Mouse (Mus musculus): ENCODE results near the gene Ppy. TPM values are rescaled to one million over a fixed set of nuclear protein-coding genes. Genes with fewer than 3 reads are reported as not detected.

The Ppy gene
- polyA plus RNA-seq, 2 experiments, result not detected

DNA sequence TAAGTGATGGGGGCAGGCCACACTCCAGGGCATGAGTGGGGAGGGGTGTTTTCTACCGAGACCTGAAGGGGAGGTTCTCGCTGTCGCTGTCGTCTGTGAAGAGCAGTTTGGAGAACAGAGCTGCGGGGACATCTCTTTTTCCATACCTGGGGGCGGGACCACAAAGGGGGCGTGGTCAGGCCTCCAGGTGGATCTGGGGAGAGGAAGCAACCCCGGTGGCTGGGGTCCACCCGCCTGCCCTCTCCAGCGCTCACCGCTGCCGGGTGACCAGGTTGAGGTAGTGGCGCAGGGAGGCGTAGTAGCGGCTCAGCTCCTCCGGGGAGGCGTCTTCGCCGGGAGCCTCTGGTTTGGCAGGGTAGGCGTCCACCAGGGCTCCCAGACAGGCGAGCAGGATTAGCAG is 5.8 kb upstream of the Ppy start:
- WGBS (ENCODE audit: insufficient replicate concordance), result under 1% methylated on average over 21 of the region's 21 CpGs
- no peak overlapping the region for H3K27ac ChIP-seq
- no peak overlapping the region for H3K9ac ChIP-seq (replicated peaks)
- no peak overlapping the region for H3K4me2 ChIP-seq (ENCODE audit: low read depth)
- H3K9me3 ChIP-seq (ENCODE audit: control insufficient read depth, low read length), result no peaks in the 10 kb centered on the region
- ATAC-seq (ENCODE audit: insufficient read depth) (no peak), DNase-seq (ENCODE audit: low read depth in 3 of 3, low spot score in 3 of 3) (no peak)
- H3K27me3 ChIP-seq (ENCODE audit: control insufficient read depth, insufficient read depth, low read length), result peaks cover 54% of the 10 kb centered on the region
- no peak overlapping the region for H3K4me3 ChIP-seq (ENCODE audit: insufficient read depth in 1 of 2, low read depth in 2 of 2, low read length in 2 of 2)
- TF ChIP-seq EP300 (IDR thresholded peaks at IDR 0.05; ENCODE audit: low read depth), result no peak
- TF ChIP-seq CTCF (IDR thresholded peaks at IDR 0.05; ENCODE audit: low read depth), result no peak
- no peaks in the 10 kb centered on the region for H3K36me3 ChIP-seq (replicated peaks; ENCODE audit: control insufficient read depth, insufficient read depth, low read depth)
- H3K4me1 ChIP-seq (replicated peaks; ENCODE audit: control insufficient read depth in 2 of 2, insufficient read depth in 2 of 2, low read length in 1 of 2), result peaks cover 7 to 12% of the 10 kb centered on the region in 2 experiments

DNA sequence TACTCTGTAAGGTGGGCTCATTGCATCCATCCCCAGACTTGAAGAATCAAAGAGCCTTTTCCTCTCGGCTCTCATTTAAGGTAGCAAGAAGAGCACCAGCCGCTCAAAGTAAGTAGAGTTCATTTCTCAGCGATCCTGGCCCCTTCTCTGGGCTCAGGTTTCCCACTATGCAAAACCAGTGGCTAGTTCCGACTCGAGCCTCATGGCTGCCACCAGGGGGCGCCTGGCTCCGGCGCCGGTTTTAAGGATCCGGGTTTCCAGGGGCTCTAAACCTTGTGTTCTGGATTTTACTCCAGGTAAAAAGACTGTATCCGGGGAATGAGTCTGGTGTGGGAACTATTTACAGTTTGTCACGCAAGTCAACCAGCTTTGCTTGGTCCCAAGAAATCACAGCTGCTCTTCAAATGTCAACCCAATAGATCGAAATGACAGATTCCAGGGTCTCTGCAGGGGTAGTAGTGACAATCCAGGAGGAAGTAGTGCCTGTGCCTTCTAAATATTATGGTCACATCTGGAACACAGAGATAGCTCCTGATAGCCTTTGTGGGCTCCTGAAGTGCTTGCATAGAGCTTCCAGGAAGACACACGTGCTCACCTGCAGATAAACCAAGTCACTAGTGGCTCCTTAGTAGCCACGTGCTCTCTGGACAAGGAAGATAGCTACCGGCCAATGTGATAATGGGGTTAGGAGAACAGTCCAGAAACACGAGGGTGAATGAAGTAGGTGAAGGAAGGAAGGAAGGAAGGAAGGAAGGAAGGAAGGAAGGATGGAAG is 1.6 kb upstream of the Ppy start:
- peaks cover 7 to 14% of the 10 kb centered on the region in 2 experiments for H3K4me1 ChIP-seq (replicated peaks; ENCODE audit: control insufficient read depth in 2 of 2, insufficient read depth in 2 of 2, low read length in 1 of 2)
- no peak overlapping the region for H3K9ac ChIP-seq (replicated peaks)
- H3K4me3 ChIP-seq (ENCODE audit: insufficient read depth in 1 of 2, low read depth in 2 of 2, low read length in 2 of 2), result no peak overlapping the region
- H3K4me2 ChIP-seq (ENCODE audit: low read depth), result no peak overlapping the region
- 3% methylated on average over 17 of the region's 17 CpGs for WGBS (ENCODE audit: insufficient replicate concordance)
- TF ChIP-seq CTCF (IDR thresholded peaks at IDR 0.05; ENCODE audit: low read depth) (peak; percentile 93), EP300 (IDR thresholded peaks at IDR 0.05; ENCODE audit: low read depth) (no peak)
- no peaks in the 10 kb centered on the region for H3K9me3 ChIP-seq (ENCODE audit: control insufficient read depth, low read length)
- peak; percentile 54 for ATAC-seq (ENCODE audit: insufficient read depth)
- no peak overlapping the region for H3K27ac ChIP-seq
- H3K27me3 ChIP-seq (ENCODE audit: control insufficient read depth, insufficient read depth, low read length), result peaks cover 48% of the 10 kb centered on the region
- H3K36me3 ChIP-seq (replicated peaks; ENCODE audit: control insufficient read depth, insufficient read depth, low read depth), result no peaks in the 10 kb centered on the region
- DNase-seq (ENCODE audit: low read depth in 3 of 3, low spot score in 3 of 3), result no peak

DNA sequence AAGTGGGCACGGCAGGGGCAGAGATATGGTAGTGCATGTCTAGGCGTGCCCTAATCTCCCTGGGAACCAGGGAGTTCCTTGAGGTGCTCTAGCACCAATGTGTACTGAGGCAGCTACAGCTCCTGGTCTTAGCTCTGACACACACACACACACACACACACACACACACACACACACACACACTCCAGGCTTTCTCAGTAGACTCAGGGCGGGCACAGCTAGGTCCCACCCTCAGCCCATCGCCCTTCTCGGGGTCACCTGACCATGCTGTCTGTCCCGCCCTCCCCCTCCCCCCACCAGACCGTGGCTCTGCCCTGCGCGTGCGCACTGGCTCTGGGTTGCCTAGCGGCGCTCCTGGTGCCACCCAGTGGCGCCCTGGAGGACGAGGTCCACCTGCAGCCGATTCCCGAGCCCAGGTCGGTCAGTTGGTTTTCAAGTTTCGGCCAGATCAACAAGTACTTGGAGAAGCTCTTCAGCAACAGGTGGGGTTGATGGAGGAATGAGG is 4.2 kb downstream of the Ppy start:
- DNase-seq (ENCODE audit: low read depth in 3 of 3, low spot score in 3 of 3) (peak; percentile 74 to 80 (median 78)), ATAC-seq (ENCODE audit: insufficient read depth) (peak; percentile 90)
- Histone ChIP-seq H3K4me3 (ENCODE audit: insufficient read depth in 1 of 2, low read depth in 2 of 2, low read length in 2 of 2) (peak overlapping the region; percentile 35 to 47), H3K9me3 (ENCODE audit: control insufficient read depth, low read length) (no peaks in the 10 kb centered on the region), H3K4me1 (replicated peaks; ENCODE audit: control insufficient read depth in 2 of 2, insufficient read depth in 2 of 2, low read length in 1 of 2) (peaks cover 26 to 35% of the 10 kb centered on the region in 2 experiments), H3K27ac (peak overlapping the region; percentile 83), H3K4me2 (ENCODE audit: low read depth) (peak overlapping the region; percentile 71), H3K27me3 (ENCODE audit: control insufficient read depth, insufficient read depth, low read length) (peaks cover 10% of the 10 kb centered on the region), H3K36me3 (replicated peaks; ENCODE audit: control insufficient read depth, insufficient read depth, low read depth) (no peaks in the 10 kb centered on the region), H3K9ac (replicated peaks) (peak overlapping the region; percentile 53)
- WGBS (ENCODE audit: insufficient replicate concordance), result 2% methylated on average over 18 of the region's 18 CpGs
- TF ChIP-seq EP300 (IDR thresholded peaks at IDR 0.05; ENCODE audit: low read depth) (no peak), CTCF (IDR thresholded peaks at IDR 0.05; ENCODE audit: low read depth) (peak; percentile 90)

- DNase-seq (ENCODE audit: low read depth in 3 of 3, low spot score in 3 of 3), result no peak
- Histone ChIP-seq H3K4me1 (replicated peaks; ENCODE audit: control insufficient read depth in 2 of 2, insufficient read depth in 2 of 2, low read length in 1 of 2) (peaks cover 26 to 35% of the 10 kb centered on the region in 2 experiments), H3K4me3 (ENCODE audit: insufficient read depth in 1 of 2, low read depth in 2 of 2, low read length in 2 of 2) (peak overlapping the region; percentile 35 to 40; a peak in 3 of 4 replicates), H3K4me2 (ENCODE audit: low read depth) (peak overlapping the region; percentile 71), H3K27ac (peak overlapping the region; percentile 83), H3K9ac (replicated peaks) (peak overlapping the region; percentile 29), H3K27me3 (ENCODE audit: control insufficient read depth, insufficient read depth, low read length) (peaks cover 7% of the 10 kb centered on the region), H3K36me3 (replicated peaks; ENCODE audit: control insufficient read depth, insufficient read depth, low read depth) (no peaks in the 10 kb centered on the region), H3K9me3 (ENCODE audit: control insufficient read depth, low read length) (no peaks in the 10 kb centered on the region)
- peak; percentile 38 for ATAC-seq (ENCODE audit: insufficient read depth)
- WGBS (ENCODE audit: insufficient replicate concordance), result 39% methylated on average over 5 of the region's 5 CpGs
- no peak for TF ChIP-seq EP300 (IDR thresholded peaks at IDR 0.05; ENCODE audit: low read depth)
- no peak for TF ChIP-seq CTCF (IDR thresholded peaks at IDR 0.05; ENCODE audit: low read depth)
Observed at GRCm38 (mm10) chr11:102096446-102096845, 4.7 kb downstream of the Ppy start.

DNA sequence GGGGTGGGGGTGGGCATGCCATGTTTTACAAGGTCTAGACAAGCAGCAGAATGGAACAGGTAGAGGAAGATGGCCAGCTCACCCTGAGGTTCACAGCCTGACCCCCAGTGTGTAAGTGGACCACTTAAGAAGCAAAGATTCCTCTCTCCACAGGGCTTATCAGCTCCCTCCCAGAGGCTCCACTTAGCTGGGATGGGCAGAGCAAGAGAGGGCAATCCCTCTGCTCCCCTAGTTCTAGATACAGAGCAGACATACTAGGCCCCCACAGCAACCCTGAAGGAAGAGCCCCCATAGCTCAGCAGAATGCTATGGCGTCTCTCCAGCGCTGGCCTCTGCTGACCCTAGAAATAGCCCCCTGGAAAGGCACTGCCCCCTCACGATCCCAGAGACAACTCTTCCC is 5.4 kb downstream of the Ppy start:
- H3K4me1 ChIP-seq (replicated peaks; ENCODE audit: control insufficient read depth in 2 of 2, insufficient read depth in 2 of 2, low read length in 1 of 2), result peaks cover 26 to 35% of the 10 kb centered on the region in 2 experiments
- peaks cover 4% of the 10 kb centered on the region for H3K27me3 ChIP-seq (ENCODE audit: control insufficient read depth, insufficient read depth, low read length)
- no peak; the same call in 1 of the 2 replicates for ATAC-seq (ENCODE audit: insufficient read depth)

More for the DNA sequence above, 5.4 kb downstream of the Ppy start:
- no peak for DNase-seq (ENCODE audit: low read depth in 3 of 3, low spot score in 3 of 3)
- peak overlapping the region; percentile 83; the same call in 1 of the 2 replicates for H3K27ac ChIP-seq
- peak overlapping the region; percentile 25 for H3K9ac ChIP-seq (replicated peaks)
- H3K4me3 ChIP-seq (ENCODE audit: insufficient read depth in 1 of 2, low read depth in 2 of 2, low read length in 2 of 2), result no peak overlapping the region
- no peaks in the 10 kb centered on the region for H3K36me3 ChIP-seq (replicated peaks; ENCODE audit: control insufficient read depth, insufficient read depth, low read depth)
- H3K4me2 ChIP-seq (ENCODE audit: low read depth), result peak overlapping the region; percentile 71
- H3K9me3 ChIP-seq (ENCODE audit: control insufficient read depth, low read length), result no peaks in the 10 kb centered on the region
- no peak for TF ChIP-seq EP300 (IDR thresholded peaks at IDR 0.05; ENCODE audit: low read depth)
- no peak for TF ChIP-seq CTCF (IDR thresholded peaks at IDR 0.05; ENCODE audit: low read depth)
- WGBS (ENCODE audit: insufficient replicate concordance), result 65% methylated on average over 3 of the region's 3 CpGs

Measured in liver, embryonic 14.5 days (tissue).